Mouse (Mus musculus): ENCODE results near the gene Rad51b. TPM values are rescaled to one million over a fixed set of nuclear protein-coding genes. Genes with fewer than 3 reads are reported as not detected.

Rad51b gene
- polyA plus RNA-seq, 1 experiment from 2014 or later, result 3.3 TPM

DNA sequence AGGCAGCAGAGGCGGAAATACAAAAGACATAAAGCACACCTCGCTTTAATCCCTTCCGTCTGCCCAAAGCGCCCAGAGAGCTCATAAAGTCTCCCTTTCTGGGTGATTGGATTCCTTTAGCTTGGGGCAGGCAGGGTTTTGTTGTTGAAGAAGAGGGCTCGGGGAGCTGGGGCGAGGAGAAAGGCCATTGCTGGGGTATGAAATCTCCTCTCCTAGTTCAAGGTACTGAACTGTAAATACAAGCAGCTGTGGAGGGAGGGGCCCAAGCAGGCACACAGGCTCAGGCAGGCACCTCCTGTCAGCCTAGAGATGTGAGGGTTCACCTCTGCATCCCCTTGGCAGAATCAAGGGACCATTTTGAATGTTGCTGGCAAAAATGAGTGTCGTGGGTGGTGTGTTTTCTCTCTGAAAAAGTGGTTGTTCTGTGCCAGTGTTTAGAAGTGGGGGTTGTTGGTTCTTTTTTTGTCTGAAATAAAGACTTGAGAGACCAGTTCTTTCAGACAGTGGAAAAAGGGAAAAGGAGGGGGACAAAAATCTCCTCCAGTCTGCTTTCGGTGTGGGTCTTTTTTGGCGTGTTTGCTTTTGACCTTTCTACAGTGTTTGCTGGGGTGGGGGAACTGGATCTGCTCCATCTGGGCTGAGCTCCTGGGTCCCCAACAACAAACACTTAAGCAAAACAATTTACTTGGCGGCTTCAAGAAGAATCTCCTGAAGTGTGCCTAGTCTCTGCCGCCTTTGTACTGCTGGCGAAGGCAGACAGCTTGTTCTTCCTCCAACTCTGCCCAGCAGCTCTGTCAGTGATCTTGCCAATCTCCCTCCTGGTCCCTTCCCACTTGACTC is 418.6 kb downstream of the Rad51b start:
- H3K4me1 ChIP-seq (replicated peaks), result peaks cover 15% of the 10 kb centered on the region
- no peaks in the 10 kb centered on the region for H3K27me3 ChIP-seq
- H3K27ac ChIP-seq, result peak overlapping the region; percentile 17; the same call in 1 of the 2 replicates
- no peak overlapping the region for H3K4me2 ChIP-seq
- 69% methylated on average over 12 of the region's 12 CpGs for WGBS
- no peak overlapping the region for H3K4me3 ChIP-seq
- no peaks in the 10 kb centered on the region for H3K9me3 ChIP-seq (replicated peaks)
- no peaks in the 10 kb centered on the region for H3K36me3 ChIP-seq
- ATAC-seq (replicated peaks; ENCODE audit: insufficient number of reproducible peaks, insufficient read depth, low FRiP score, low read depth), result no peak
- no peak overlapping the region for H3K9ac ChIP-seq

DNA sequence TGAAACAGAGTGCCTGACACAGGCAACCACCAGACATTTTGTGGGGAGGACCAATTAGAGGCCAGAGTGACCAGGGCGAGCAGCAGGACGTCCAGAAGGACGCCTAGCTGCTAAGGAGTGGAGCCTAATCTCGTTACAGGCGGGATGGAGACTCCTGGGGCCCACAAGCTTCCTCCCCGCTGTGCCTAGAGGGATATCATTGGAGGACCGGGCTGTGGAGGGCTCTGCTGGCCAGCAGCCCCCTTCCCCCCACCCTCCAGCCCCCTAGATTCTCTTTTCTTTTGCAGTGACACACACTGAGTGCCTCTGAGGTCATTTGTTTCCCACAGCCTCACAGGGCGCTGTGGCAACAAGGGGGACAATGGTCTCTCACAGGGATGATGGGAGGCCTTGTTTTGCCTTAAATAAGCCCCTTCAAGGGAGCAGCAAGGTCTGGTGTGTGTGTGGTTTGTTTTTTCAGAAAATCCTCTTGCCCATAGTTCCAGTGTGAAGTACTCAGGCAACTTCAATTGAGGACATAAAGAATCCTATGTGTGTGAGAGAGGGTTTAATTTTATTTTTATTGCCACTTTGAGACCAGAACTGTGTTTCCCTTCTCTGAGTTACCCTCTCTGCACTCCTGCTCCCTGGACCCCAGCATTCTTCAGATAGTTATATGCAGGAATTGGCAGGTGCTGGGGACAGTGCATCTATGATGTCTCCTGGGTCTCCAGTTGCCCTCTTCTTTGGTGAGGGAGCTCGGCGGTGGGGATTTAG is 422.2 kb downstream of the Rad51b start:
- Histone ChIP-seq H3K36me3 (no peaks in the 10 kb centered on the region), H3K9me3 (replicated peaks) (no peaks in the 10 kb centered on the region), H3K4me1 (replicated peaks) (peaks cover 18% of the 10 kb centered on the region), H3K4me2 (no peak overlapping the region), H3K9ac (no peak overlapping the region), H3K27ac (0 out of 2 replicates have a peak overlapping the region, but pooled peaks have one; percentile 6), H3K4me3 (no peak overlapping the region), H3K27me3 (no peaks in the 10 kb centered on the region)
- ATAC-seq (replicated peaks; ENCODE audit: insufficient number of reproducible peaks, insufficient read depth, low FRiP score, low read depth), result peak; percentile 47; the same call in 1 of the 2 replicates
- 41% methylated on average over 10 of the region's 10 CpGs for WGBS

DNA sequence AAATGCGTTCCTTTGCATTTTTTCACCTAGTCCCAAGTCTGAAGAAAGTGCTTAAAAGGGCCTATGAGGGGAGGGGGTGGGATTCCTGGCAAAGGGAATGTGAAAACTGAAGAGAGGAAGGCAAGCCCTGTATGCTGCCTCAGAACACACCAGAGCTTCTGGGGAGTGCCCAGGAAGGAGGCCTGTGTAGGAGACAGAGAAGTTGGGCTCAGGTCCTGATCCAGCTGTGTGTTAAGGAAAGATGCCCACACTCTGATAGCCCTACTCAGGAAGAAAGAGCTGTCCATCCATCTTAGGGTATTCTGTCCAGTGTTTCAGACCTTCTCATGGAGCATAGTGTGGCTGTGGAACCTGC is 422.7 kb downstream of the Rad51b start:
- no peaks in the 10 kb centered on the region for H3K9me3 ChIP-seq (replicated peaks)
- H3K4me2 ChIP-seq, result no peak overlapping the region
- H3K27me3 ChIP-seq, result no peaks in the 10 kb centered on the region
- 29% methylated on average over 1 of the region's 1 CpGs for WGBS
- peaks cover 18% of the 10 kb centered on the region for H3K4me1 ChIP-seq (replicated peaks)
- H3K36me3 ChIP-seq, result no peaks in the 10 kb centered on the region
- ATAC-seq (replicated peaks; ENCODE audit: insufficient number of reproducible peaks, insufficient read depth, low FRiP score, low read depth), result no peak
- H3K4me3 ChIP-seq, result no peak overlapping the region
- H3K27ac ChIP-seq, result 0 out of 2 replicates have a peak overlapping the region, but pooled peaks have one; percentile 6
- no peak overlapping the region for H3K9ac ChIP-seq

DNA sequence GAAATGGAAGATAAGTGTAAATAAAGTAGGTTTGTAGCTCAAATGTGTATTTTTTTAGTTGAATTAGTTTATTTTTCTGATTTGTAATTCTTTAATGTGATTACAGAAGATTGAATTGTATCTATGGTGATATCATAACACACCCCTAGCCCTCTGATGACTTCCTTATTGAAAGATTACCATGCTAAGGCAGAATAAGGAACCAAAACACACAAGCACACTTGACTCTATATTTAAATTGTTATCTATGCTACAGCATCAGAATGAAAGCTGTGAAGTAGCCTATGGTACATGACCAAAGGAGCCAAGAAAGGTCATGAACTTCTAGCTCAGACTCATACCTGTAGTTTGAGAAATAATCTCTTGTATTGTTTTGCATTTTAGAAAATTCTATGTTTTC is 427.8 kb downstream of the Rad51b start:
- H3K27ac ChIP-seq, result no peak overlapping the region
- no peak overlapping the region for H3K9ac ChIP-seq
- no peaks in the 10 kb centered on the region; the same call in 1 of the 2 replicates for H3K36me3 ChIP-seq
- no peak overlapping the region for H3K4me3 ChIP-seq
- H3K4me2 ChIP-seq, result no peak overlapping the region
- no peaks in the 10 kb centered on the region for H3K27me3 ChIP-seq
- no peak for ATAC-seq (replicated peaks; ENCODE audit: insufficient number of reproducible peaks, insufficient read depth, low FRiP score, low read depth)
- H3K4me1 ChIP-seq (replicated peaks), result peaks cover 4% of the 10 kb centered on the region
- H3K9me3 ChIP-seq (replicated peaks), result peaks cover 9% of the 10 kb centered on the region; the same call in 1 of the 2 replicates

DNA sequence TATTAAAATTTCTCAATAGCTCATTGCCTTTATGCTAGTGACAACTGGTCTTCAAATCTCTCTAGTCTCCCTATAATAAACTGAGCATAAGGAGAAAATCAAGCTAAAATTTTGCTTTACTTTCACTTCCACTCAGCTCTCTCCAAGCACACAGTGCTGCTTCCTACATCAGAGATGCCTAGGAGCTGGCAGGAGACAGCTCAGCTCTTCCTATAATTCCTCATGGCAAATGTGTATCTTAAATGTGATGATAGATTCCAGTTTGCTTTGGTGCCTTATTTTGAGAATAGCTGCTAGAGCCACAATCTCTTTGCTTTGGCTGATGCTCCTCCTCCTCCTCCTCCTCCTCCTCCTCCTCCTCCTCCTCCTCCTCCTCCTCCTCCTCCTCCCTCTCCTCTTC is 428.6 kb downstream of the Rad51b start:
- no peak for ATAC-seq (replicated peaks; ENCODE audit: insufficient number of reproducible peaks, insufficient read depth, low FRiP score, low read depth)

DNA sequence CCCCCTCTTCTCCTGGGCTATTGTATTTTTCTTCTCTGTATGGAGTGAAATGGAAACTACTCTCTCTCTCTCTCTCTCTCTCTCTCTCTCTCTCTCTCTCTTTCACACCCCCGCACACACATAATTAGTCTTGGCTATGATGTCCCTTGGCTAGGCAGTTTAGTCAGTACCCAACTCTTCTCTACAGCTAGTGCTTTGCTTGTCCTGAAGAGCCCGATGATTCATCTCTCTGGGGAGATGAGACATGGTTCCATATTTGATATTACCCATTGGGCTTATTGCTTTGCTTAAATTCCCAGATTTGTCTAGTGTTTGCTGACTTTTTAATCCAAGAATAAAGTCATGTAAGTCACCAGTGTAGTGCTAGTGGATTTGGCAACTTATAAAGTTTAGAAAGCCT is 429.0 kb downstream of the Rad51b start:
- Histone ChIP-seq H3K9me3 (replicated peaks) (peaks cover 9% of the 10 kb centered on the region; the same call in 1 of the 2 replicates), H3K27ac (no peak overlapping the region), H3K4me1 (replicated peaks) (peaks cover 3% of the 10 kb centered on the region), H3K9ac (no peak overlapping the region), H3K36me3 (no peaks in the 10 kb centered on the region; the same call in 1 of the 2 replicates), H3K4me2 (no peak overlapping the region), H3K4me3 (no peak overlapping the region), H3K27me3 (no peaks in the 10 kb centered on the region)
- 86% methylated on average over 2 of the region's 2 CpGs for WGBS
- no peak for ATAC-seq (replicated peaks; ENCODE audit: insufficient number of reproducible peaks, insufficient read depth, low FRiP score, low read depth)

More for the DNA sequence above, 428.6 kb downstream of the Rad51b start:
- Histone ChIP-seq H3K9ac (no peak overlapping the region), H3K4me2 (no peak overlapping the region), H3K27ac (no peak overlapping the region), H3K27me3 (no peaks in the 10 kb centered on the region), H3K4me3 (no peak overlapping the region), H3K9me3 (replicated peaks) (peaks cover 9% of the 10 kb centered on the region; the same call in 1 of the 2 replicates), H3K4me1 (replicated peaks) (peaks cover 3% of the 10 kb centered on the region), H3K36me3 (no peaks in the 10 kb centered on the region; the same call in 1 of the 2 replicates)

DNA sequence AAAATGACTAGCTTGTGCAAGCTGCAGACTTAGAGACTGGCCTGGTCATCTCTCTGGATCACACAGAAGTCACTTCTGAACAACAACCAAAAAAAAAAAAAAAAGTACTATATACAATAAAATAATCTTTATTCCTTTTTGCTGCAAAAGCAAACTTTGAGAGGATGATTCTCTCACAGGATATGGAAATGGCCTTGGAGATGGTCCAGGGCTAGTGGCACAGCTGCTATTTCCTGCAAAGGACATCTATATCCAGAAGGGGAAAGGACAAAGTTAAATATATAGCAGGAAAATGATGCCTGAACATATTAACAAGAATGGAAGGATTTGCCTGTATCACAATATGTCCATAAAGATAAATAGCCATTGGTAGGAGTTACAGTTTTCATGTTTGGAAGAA is 429.9 kb downstream of the Rad51b start:
- Histone ChIP-seq H3K27me3 (no peaks in the 10 kb centered on the region), H3K27ac (no peak overlapping the region), H3K4me2 (no peak overlapping the region), H3K36me3 (no peaks in the 10 kb centered on the region; the same call in 1 of the 2 replicates), H3K9me3 (replicated peaks) (peaks cover 9% of the 10 kb centered on the region; the same call in 1 of the 2 replicates), H3K4me1 (replicated peaks) (peaks cover 3% of the 10 kb centered on the region), H3K9ac (no peak overlapping the region), H3K4me3 (no peak overlapping the region)
- ATAC-seq (replicated peaks; ENCODE audit: insufficient number of reproducible peaks, insufficient read depth, low FRiP score, low read depth), result no peak

DNA sequence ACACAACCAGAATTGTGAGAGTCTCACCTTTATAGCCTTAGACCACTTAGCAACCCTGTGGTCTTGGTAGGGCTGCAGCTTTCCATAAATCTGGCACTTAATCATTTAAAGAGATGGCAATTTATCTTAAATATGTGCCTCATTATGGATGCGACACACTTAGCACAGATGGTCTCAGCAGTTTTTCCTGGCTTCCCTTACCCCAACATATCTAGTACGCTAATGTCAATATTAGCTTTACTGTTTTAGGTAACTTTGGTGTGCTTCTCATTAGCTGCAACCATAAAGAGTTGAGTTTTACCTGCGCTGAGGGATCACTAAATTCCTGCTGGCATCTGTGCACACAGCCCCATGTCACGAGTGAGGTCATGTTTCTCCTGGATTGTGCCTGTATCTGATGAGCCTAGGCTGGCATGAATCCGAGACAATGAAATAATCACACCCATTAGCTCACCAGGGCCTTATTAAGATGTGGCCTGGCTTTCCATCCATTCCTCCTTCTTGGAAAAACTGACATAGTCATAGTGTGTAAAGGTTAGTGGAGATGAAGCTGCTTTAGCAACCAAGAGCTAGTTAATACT is 432.9 kb downstream of the Rad51b start:
- Histone ChIP-seq H3K27ac (no peak overlapping the region), H3K4me2 (no peak overlapping the region), H3K4me1 (replicated peaks) (peaks cover 6% of the 10 kb centered on the region; the same call in 1 of the 2 replicates), H3K27me3 (no peaks in the 10 kb centered on the region), H3K9me3 (replicated peaks) (peaks cover 9% of the 10 kb centered on the region; the same call in 1 of the 2 replicates), H3K4me3 (no peak overlapping the region), H3K36me3 (no peaks in the 10 kb centered on the region; the same call in 1 of the 2 replicates), H3K9ac (no peak overlapping the region)
- no peak for ATAC-seq (replicated peaks; ENCODE audit: insufficient number of reproducible peaks, insufficient read depth, low FRiP score, low read depth)
- 80% methylated on average over 5 of the region's 5 CpGs for WGBS

DNA sequence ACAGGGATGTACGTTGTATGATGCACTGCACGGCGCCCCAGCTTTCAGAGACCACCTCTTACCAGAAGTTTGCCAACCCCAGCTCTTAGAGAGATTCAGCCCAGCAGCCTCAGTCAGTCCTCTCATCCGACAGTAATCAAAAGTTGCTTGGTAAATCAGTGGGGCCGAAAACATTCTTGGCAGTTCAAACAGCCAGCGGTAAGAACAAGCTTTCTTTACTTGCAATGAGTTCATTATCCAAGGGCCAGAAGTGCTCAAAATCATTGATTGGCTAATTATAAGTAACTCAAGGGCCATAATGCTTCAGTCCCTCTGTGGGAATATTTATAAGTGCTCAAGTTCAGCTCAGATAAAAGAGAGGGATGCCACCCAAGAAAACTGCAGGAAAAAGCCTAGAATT is 434.8 kb downstream of the Rad51b start:
- Histone ChIP-seq H3K4me2 (no peak overlapping the region), H3K4me3 (no peak overlapping the region), H3K36me3 (no peaks in the 10 kb centered on the region; the same call in 1 of the 2 replicates), H3K27ac (peak overlapping the region; percentile 43; the same call in 1 of the 2 replicates), H3K9me3 (replicated peaks) (peaks cover 9% of the 10 kb centered on the region; the same call in 1 of the 2 replicates), H3K4me1 (replicated peaks) (peaks cover 6% of the 10 kb centered on the region; the same call in 1 of the 2 replicates), H3K9ac (no peak overlapping the region), H3K27me3 (no peaks in the 10 kb centered on the region)
- ATAC-seq (replicated peaks; ENCODE audit: insufficient number of reproducible peaks, insufficient read depth, low FRiP score, low read depth), result no peak
- 88% methylated on average over 6 of the region's 6 CpGs for WGBS

DNA sequence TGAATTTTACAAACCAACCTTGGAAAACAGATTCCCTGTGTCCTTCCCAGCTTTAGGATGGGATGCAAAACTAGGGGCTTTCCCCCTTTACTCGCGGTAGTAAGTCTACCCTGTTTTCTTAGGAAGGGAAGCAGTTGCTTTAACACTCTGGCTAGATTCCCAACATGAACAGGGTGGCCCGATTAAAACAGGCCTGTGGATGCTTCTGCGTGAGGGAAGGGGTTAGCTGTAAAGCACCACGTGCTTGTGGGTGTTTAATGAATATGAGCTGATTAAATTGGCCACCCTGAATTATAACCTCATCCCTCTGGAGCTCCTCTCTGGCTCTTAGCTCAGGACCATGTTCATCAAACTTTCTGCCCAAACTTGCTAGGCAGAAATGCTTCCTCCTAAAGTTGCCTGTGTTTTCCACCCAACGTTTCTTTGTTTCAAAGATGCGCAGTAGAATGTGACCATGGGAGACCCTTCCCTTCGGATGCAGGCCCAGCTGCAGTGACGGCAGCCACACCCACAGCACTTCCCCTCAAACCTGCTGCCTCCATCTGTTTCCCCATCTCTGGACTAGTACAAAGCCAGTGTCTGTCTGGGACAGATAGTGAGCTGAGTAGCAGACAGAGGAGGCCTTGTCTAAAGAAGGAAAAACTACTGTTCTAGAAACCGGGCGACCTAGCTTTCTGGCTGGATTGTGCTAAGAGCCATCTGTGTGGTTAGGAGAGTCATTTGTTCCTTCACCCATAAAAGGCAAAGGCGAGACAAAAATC is 435.5 kb downstream of the Rad51b start:
- Histone ChIP-seq H3K27me3 (no peaks in the 10 kb centered on the region), H3K27ac (peak overlapping the region; percentile 43), H3K4me3 (no peak overlapping the region), H3K9me3 (replicated peaks) (peaks cover 8% of the 10 kb centered on the region; the same call in 1 of the 2 replicates), H3K9ac (no peak overlapping the region), H3K4me2 (no peak overlapping the region), H3K36me3 (no peaks in the 10 kb centered on the region; the same call in 1 of the 2 replicates), H3K4me1 (replicated peaks) (peaks cover 6% of the 10 kb centered on the region; the same call in 1 of the 2 replicates)
- no peak for ATAC-seq (replicated peaks; ENCODE audit: insufficient number of reproducible peaks, insufficient read depth, low FRiP score, low read depth)
- WGBS, result 56% methylated on average over 12 of the region's 12 CpGs

All from heart, embryonic 15.5 days (tissue).